Mouse (Mus musculus) spleen, adult 2 months (tissue): ENCODE data around the gene B3gat2.

Source experiments
- CTCF ChIP-seq: fragments of 200-500 bp; IDR thresholded peaks from 2 replicates; pipeline ENCODE4 v1.5.1; 2011; ENCODE audit warnings: mild to moderate bottlenecking, inconsistent platforms; ENCODE audit not compliant: insufficient read depth, insufficient read length, insufficient replicate concordance; ENCODE audit errors: extremely low read depth
- POLR2A ChIP-seq: fragments of 200-500 bp; IDR thresholded peaks from 2 replicates; pipeline ENCODE4 v1.6.1; 2011; ENCODE audit warnings: low read depth, low read length, inconsistent platforms

- TF ChIP-seq POLR2A (no peak), CTCF (no peak)
Observed at GRCm38 (mm10) chr1:23882681-23883080, 121.1 kb downstream of the B3gat2 start.
